Mouse (Mus musculus) neural tube, embryonic 13.5 days (tissue): ENCODE data around the gene Rap1gap2. TPM values are rescaled to one million over a fixed set of nuclear protein-coding genes. Genes with fewer than 3 reads are reported as not detected.

Experiments
- ATAC-seq: fragments of 200-750 bp; cut with Nextera tagmentation; 2 replicates; pipeline ENCODE4 v1.8.0; 2017; ENCODE audit warnings: low read depth, mild to moderate bottlenecking, moderate TSS enrichment, moderate library complexity
- H3K27ac ChIP-seq: fragments of 300-500 bp; sonication (generic); replicated peaks from 2 replicates; pipeline ENCODE4 v1.5.1; 2015; ENCODE audit warnings: moderate library complexity, mild to moderate bottlenecking, inconsistent platforms
- H3K27me3 ChIP-seq: fragments of 300-500 bp; sonication (generic); 2 replicates; pipeline ENCODE4 v1.6.1; 2015; ENCODE audit warnings: mild to moderate bottlenecking, inconsistent platforms
- H3K36me3 ChIP-seq: fragments of 300-500 bp; sonication (generic); 2 replicates; pipeline ENCODE4 v1.6.1; 2015; ENCODE audit warnings: mild to moderate bottlenecking, inconsistent platforms
- H3K4me1 ChIP-seq: fragments of 300-500 bp; sonication (generic); replicated peaks from 2 replicates; pipeline ENCODE4 v1.6.1; 2015; ENCODE audit warnings: inconsistent platforms
- H3K4me2 ChIP-seq: fragments of 300-500 bp; sonication (generic); 2 replicates; pipeline ENCODE4 v1.6.1; 2015; ENCODE audit warnings: inconsistent platforms, mild to moderate bottlenecking, moderate library complexity
- H3K4me3 ChIP-seq: fragments of 300-500 bp; sonication (generic); 2 replicates; pipeline ENCODE4 v1.5.1; 2015; ENCODE audit warnings: mild to moderate bottlenecking, inconsistent platforms
- H3K9ac ChIP-seq: fragments of 300-500 bp; sonication (generic); 2 replicates; pipeline ENCODE4 v1.6.1; 2015; ENCODE audit warnings: moderate library complexity, mild to moderate bottlenecking, inconsistent platforms
- H3K9me3 ChIP-seq: fragments of 300-500 bp; sonication (generic); 2 replicates; pipeline ENCODE4 v1.6.1; 2016; ENCODE audit warnings: inconsistent platforms
- WGBS: fragments of 180-500 bp; shearing (Covaris S2); methylation state at CpG from one replicate; pipeline ENCODE4 v1.1.7; 2015; 5-methylcytosine and 5-hydroxymethylcytosine counted together
- polyA plus RNA-seq: library from polyadenylated mRNA; unstranded; fragments of >200 nt; fragmentation: Nextera tagmentation; extraction: Ambion mirVana; gene quantifications from 2 replicates; pipeline ENCODE4 v1.2.1, GENCODE M21; 2015

Rap1gap2 gene
- polyA plus RNA-seq, 1 experiment from 2014 or later = 10.9 TPM

- Histone ChIP-seq H3K9ac (no peak overlapping the region), H3K4me1 (no peaks in the 10 kb centered on the region), H3K4me3 (no peak overlapping the region), H3K36me3 (no peaks in the 10 kb centered on the region; the same call in 1 of the 2 replicates), H3K27ac (no peak overlapping the region), H3K4me2 (no peak overlapping the region), H3K9me3 (no peaks in the 10 kb centered on the region), H3K27me3 (no peaks in the 10 kb centered on the region)
- WGBS = 95% methylated on average over 2 of the region's 2 CpGs
- ATAC-seq = no peak
Observed at GRCm38 (mm10) chr11:74435366-74435765, 175.3 kb downstream of the Rap1gap2 start.

DNA sequence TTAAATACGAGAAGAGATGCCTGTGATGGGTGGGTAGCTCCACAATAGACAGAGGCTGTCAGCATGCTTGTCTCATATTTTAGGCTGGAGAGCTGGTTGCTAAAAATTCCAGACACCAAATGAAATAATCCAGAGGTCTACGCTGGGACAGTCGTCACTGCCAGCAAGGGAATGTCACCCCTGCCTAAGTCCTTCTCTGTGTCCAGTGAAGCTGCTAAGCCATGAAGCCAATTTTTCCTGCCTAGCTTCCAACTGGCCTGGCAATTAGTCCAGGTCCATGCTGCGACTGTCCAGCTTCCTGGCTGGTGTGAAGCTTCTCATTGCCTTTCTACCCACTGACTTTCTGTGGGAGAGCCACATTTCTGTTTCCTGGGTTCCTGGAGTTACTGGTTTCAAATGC, 177.7 kb downstream of the Rap1gap2 start:
- Histone ChIP-seq H3K9me3 (no peaks in the 10 kb centered on the region), H3K4me2 (no peak overlapping the region), H3K4me1 (peaks cover 7% of the 10 kb centered on the region; the same call in 1 of the 2 replicates), H3K36me3 (no peaks in the 10 kb centered on the region; the same call in 1 of the 2 replicates), H3K27me3 (no peaks in the 10 kb centered on the region), H3K4me3 (no peak overlapping the region), H3K27ac (no peak overlapping the region), H3K9ac (no peak overlapping the region)
- WGBS = 90% methylated on average over 4 of the region's 4 CpGs
- no peak for ATAC-seq

GRCm38 (mm10) chr11:74429798-74430529, 180.8 kb downstream of the Rap1gap2 start:
- no peaks in the 10 kb centered on the region; the same call in 1 of the 2 replicates for H3K36me3 ChIP-seq
- H3K4me3 ChIP-seq = no peak overlapping the region
- peak overlapping the region; percentile 43 for H3K27ac ChIP-seq
- H3K4me1 ChIP-seq = peaks cover 7% of the 10 kb centered on the region; the same call in 1 of the 2 replicates
- H3K4me2 ChIP-seq = no peak overlapping the region
- no peaks in the 10 kb centered on the region for H3K9me3 ChIP-seq
- no peaks in the 10 kb centered on the region for H3K27me3 ChIP-seq
- 29% methylated on average over 11 of the region's 11 CpGs for WGBS
- no peak overlapping the region for H3K9ac ChIP-seq
- ATAC-seq = no peak

- H3K27me3 ChIP-seq = no peaks in the 10 kb centered on the region
- H3K4me3 ChIP-seq = no peak overlapping the region
- H3K36me3 ChIP-seq = peaks cover 4% of the 10 kb centered on the region; the same call in 1 of the 2 replicates
- ATAC-seq = no peak
- no peaks in the 10 kb centered on the region for H3K9me3 ChIP-seq
- no peak overlapping the region for H3K27ac ChIP-seq
- peaks cover 17% of the 10 kb centered on the region; the same call in 1 of the 2 replicates for H3K4me1 ChIP-seq
- no peak overlapping the region for H3K9ac ChIP-seq
- WGBS = 87% methylated on average over 5 of the region's 5 CpGs
- no peak overlapping the region for H3K4me2 ChIP-seq
Observed at GRCm38 (mm10) chr11:74426306-74426705, 184.4 kb downstream of the Rap1gap2 start.

- ATAC-seq = no peak
- WGBS = 94% methylated on average over 6 of the region's 6 CpGs
Observed at GRCm38 (mm10) chr11:74422019-74422418, 188.7 kb downstream of the Rap1gap2 start.

DNA sequence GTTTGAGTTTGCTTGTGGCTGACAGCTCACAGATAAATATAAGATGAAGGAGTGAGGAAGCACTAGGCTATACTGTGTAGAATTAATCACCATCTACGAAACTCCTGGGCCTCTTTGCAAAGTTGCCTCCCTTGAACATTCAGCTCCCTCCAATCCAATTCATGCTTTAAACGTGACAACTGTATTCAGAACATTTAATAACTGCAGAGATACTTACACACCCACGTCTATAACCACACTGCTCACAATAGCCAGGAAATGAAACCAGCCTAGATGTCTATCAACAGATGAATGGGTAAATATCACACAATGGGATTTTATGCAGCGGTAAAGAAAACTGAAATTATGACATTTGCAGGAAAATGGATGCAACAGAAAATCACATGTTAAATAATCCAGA, 189.6 kb downstream of the Rap1gap2 start:
- no peaks in the 10 kb centered on the region for H3K9me3 ChIP-seq
- H3K4me1 ChIP-seq = 0 out of 2 replicates have a peak, but pooled peaks cover 10% of the 10 kb centered on the region
- H3K36me3 ChIP-seq = peaks cover 4% of the 10 kb centered on the region; the same call in 1 of the 2 replicates
- H3K27ac ChIP-seq = no peak overlapping the region
- H3K4me2 ChIP-seq = no peak overlapping the region
- H3K27me3 ChIP-seq = no peaks in the 10 kb centered on the region
- WGBS = 83% methylated on average over 4 of the region's 4 CpGs
- H3K4me3 ChIP-seq = no peak overlapping the region
- no peak overlapping the region for H3K9ac ChIP-seq
- ATAC-seq = no peak

More at GRCm38 (mm10) chr11:74422019-74422418, 188.7 kb downstream of the Rap1gap2 start:
- Histone ChIP-seq H3K4me1 (0 out of 2 replicates have a peak, but pooled peaks cover 10% of the 10 kb centered on the region), H3K4me3 (no peak overlapping the region), H3K27ac (no peak overlapping the region), H3K9ac (no peak overlapping the region), H3K4me2 (no peak overlapping the region), H3K27me3 (no peaks in the 10 kb centered on the region), H3K36me3 (peaks cover 4% of the 10 kb centered on the region; the same call in 1 of the 2 replicates), H3K9me3 (no peaks in the 10 kb centered on the region)

DNA sequence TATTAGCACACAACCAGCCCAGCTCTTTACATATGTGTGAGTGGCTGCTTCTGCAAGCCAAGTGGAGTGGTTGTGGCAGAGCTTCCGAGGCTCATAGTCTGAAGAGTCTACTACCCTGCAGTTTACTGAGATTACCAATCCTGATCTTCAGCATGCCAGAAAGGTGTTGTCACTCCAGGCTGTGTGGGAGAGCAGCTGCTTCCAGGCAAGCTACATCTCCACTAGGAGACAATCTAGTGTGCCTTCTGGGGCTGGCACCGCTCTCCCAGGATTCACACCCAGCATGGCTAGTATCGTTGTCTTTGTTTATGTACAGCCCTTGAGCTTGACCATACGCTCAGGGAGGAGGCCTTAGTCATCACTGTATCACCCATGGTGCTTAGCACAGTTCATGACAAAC, 191.1 kb downstream of the Rap1gap2 start:
- H3K27me3 ChIP-seq = no peaks in the 10 kb centered on the region
- H3K27ac ChIP-seq = no peak overlapping the region
- H3K4me2 ChIP-seq = no peak overlapping the region
- H3K4me1 ChIP-seq = 0 out of 2 replicates have a peak, but pooled peaks cover 9% of the 10 kb centered on the region
- WGBS = 83% methylated on average over 4 of the region's 4 CpGs
- peaks cover 8% of the 10 kb centered on the region; the same call in 1 of the 2 replicates for H3K36me3 ChIP-seq
- H3K9ac ChIP-seq = no peak overlapping the region
- no peaks in the 10 kb centered on the region for H3K9me3 ChIP-seq
- H3K4me3 ChIP-seq = no peak overlapping the region
- ATAC-seq = no peak

GRCm38 (mm10) chr11:74415736-74416135, 195.0 kb downstream of the Rap1gap2 start:
- Histone ChIP-seq H3K9ac (no peak overlapping the region), H3K27me3 (no peaks in the 10 kb centered on the region), H3K36me3 (0 out of 2 replicates have a peak, but pooled peaks cover 10% of the 10 kb centered on the region), H3K4me2 (no peak overlapping the region), H3K4me3 (no peak overlapping the region), H3K27ac (no peak overlapping the region), H3K4me1 (peaks cover 3% of the 10 kb centered on the region; the same call in 1 of the 2 replicates), H3K9me3 (no peaks in the 10 kb centered on the region)
- WGBS = 77% methylated on average over 12 of the region's 12 CpGs
- ATAC-seq = no peak

GRCm38 (mm10) chr11:74414112-74414511, 196.6 kb downstream of the Rap1gap2 start:
- no peak for ATAC-seq
- Histone ChIP-seq H3K27ac (no peak overlapping the region), H3K9ac (no peak overlapping the region), H3K36me3 (0 out of 2 replicates have a peak, but pooled peaks cover 10% of the 10 kb centered on the region), H3K4me2 (no peak overlapping the region), H3K27me3 (no peaks in the 10 kb centered on the region), H3K4me3 (no peak overlapping the region), H3K9me3 (no peaks in the 10 kb centered on the region), H3K4me1 (peaks cover 20% of the 10 kb centered on the region)
- WGBS = 86% methylated on average over 9 of the region's 9 CpGs

- H3K36me3 ChIP-seq = 0 out of 2 replicates have a peak, but pooled peaks cover 10% of the 10 kb centered on the region
- no peak for ATAC-seq
Observed at GRCm38 (mm10) chr11:74413449-74413972, 197.2 kb downstream of the Rap1gap2 start.

DNA sequence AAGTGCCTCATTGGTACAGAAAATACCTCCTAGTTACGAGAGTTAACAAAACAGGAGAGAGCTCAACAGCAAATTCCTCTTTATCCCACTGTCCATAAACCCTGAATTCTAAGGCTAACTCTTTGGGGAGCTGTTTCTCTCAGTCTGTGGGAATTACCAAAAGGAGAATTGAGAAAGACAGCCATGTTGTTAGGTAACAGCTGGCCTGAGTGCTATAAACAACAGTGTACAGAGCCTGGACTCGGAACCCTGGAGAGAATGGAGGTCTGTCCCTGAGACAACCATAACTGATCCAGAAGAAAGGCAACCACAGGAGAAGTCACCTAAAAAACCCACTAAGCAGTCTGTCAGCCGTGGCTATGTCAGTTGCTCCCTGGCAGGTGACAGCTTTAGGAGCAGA, 198.3 kb downstream of the Rap1gap2 start:
- Histone ChIP-seq H3K4me2 (no peak overlapping the region), H3K4me1 (peaks cover 26% of the 10 kb centered on the region), H3K9ac (no peak overlapping the region), H3K27me3 (no peaks in the 10 kb centered on the region), H3K27ac (no peak overlapping the region), H3K9me3 (no peaks in the 10 kb centered on the region), H3K4me3 (no peak overlapping the region), H3K36me3 (peaks cover 10% of the 10 kb centered on the region; the same call in 1 of the 2 replicates)
- WGBS = 63% methylated on average over 3 of the region's 3 CpGs
- no peak for ATAC-seq

More at GRCm38 (mm10) chr11:74413449-74413972, 197.2 kb downstream of the Rap1gap2 start:
- Histone ChIP-seq H3K27ac (no peak overlapping the region), H3K9ac (no peak overlapping the region), H3K4me3 (no peak overlapping the region), H3K27me3 (no peaks in the 10 kb centered on the region), H3K4me1 (peaks cover 26% of the 10 kb centered on the region), H3K4me2 (no peak overlapping the region), H3K9me3 (no peaks in the 10 kb centered on the region)
- 79% methylated on average over 3 of the region's 3 CpGs for WGBS

DNA sequence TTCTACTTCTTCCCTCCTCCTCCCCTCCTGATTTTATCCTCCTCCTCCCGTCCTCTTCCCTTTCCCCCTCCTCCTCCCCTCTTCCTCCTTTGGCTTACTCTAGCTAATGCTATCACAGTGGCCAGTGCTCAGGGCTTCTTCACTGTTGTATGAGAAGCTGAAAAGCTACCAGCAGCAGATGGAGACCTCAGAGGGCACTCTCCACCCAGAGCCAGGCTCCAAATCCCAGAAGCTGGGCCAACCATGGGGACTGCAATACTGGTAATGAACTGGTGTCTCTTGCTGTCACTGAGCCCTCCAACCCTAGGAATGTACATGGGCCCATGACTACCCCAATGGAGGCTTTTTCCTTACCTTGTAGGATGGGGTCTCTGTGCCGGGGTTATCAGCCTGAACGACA, 198.8 kb downstream of the Rap1gap2 start:
- Histone ChIP-seq H3K4me1 (peaks cover 26% of the 10 kb centered on the region), H3K4me2 (no peak overlapping the region), H3K9ac (no peak overlapping the region), H3K9me3 (no peaks in the 10 kb centered on the region), H3K27me3 (no peaks in the 10 kb centered on the region), H3K4me3 (no peak overlapping the region), H3K27ac (no peak overlapping the region), H3K36me3 (peaks cover 14% of the 10 kb centered on the region; the same call in 1 of the 2 replicates)
- ATAC-seq = no peak
- 79% methylated on average over 3 of the region's 3 CpGs for WGBS
